ENCODE assay signal across 27 mouse cellular contexts in the genomic region with DNA sequence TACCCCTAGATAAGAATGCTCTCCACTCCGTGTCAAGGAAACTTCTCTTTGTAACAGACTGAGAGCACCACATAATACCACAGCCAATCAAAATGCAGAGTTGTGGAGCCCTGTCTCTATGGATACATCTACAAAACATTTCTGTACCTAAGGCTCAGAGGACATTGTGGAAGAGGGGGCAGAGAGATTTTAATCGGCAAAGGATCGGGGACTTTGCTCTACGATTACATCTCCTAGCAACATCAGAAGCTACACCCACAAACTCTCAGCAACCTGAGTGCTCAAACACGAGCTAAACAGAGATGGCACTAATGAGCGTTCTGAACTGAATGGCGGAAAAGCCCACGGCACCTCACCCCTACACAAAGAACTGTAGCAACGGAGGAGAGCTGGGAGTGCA. TPM values are rescaled to one million over a fixed set of nuclear protein-coding genes. Genes with fewer than 3 reads are reported as not detected.
DNase-seq lines count a peak whose midpoint lies in the region; ATAC-seq and TF ChIP-seq lines count a peak whose summit lies in the region.
"Had no signal": no experiment of that assay in that cellular context is flagged by ENCODE, and none has a peak within 500 bp of the region (broad histone marks: within the 10 kb centered on the region; RNA-seq: fewer than 3 reads in every experiment).

No protein-coding gene starts in this region.

- no peaks in the 10 kb centered on the region for H3K9me3 ChIP-seq in intestine, postnatal 0 days (ENCODE audit: control insufficient read depth)
- no peaks in the 10 kb centered on the region for H3K9me3 ChIP-seq in intestine, embryonic 15.5 days
- H3K9me3 ChIP-seq: embryonic facial prominence, embryonic 10.5 days; forebrain, embryonic 15.5 days; heart, embryonic 10.5 days; heart, embryonic 13.5 days had no signal

- no peaks in the 10 kb centered on the region; the same call in 1 of the 2 replicates for H3K4me1 ChIP-seq in intestine, postnatal 0 days (replicated peaks; ENCODE audit: control insufficient read depth, insufficient read depth, low read length)
- peaks cover 11% of the 10 kb centered on the region for H3K4me1 ChIP-seq in intestine, embryonic 15.5 days (replicated peaks)
- peaks cover 40% of the 10 kb centered on the region for H3K4me1 ChIP-seq in small intestine, adult 2 months (ENCODE audit: control insufficient read depth, insufficient read depth, insufficient read length, low read length)
- H3K4me1 ChIP-seq: embryonic facial prominence, embryonic 13.5 days had no signal

- no peak overlapping the region for H3K4me3 ChIP-seq in intestine, postnatal 0 days (ENCODE audit: low read depth, low read length)
- no peak overlapping the region for H3K4me3 ChIP-seq in intestine, embryonic 15.5 days (replicated peaks)
- no peak overlapping the region for H3K4me3 ChIP-seq in small intestine, adult 2 months (ENCODE audit: low read depth, low read length)
- H3K4me3 ChIP-seq: embryonic facial prominence, embryonic 10.5 days; embryonic facial prominence, embryonic 13.5 days; erythroblast, embryonic 14.5 days; forebrain, embryonic 12.5 days; forebrain, embryonic 15.5 days; heart, embryonic 10.5 days; heart, embryonic 13.5 days; hindbrain, embryonic 13.5 days had no signal

- no peak overlapping the region for H3K9ac ChIP-seq in intestine, postnatal 0 days (ENCODE audit: low read depth, low read length)
- no peak overlapping the region for H3K9ac ChIP-seq in intestine, embryonic 15.5 days
- H3K9ac ChIP-seq: embryonic facial prominence, embryonic 13.5 days; forebrain, embryonic 12.5 days; forebrain, embryonic 15.5 days; heart, embryonic 13.5 days; hindbrain, embryonic 13.5 days had no signal

- DNase-seq in layer of hippocampus, postnatal 10 days (ENCODE audit: low spot score in 2 of 2) = no peak
- DNase-seq in urinary bladder, postnatal 36 days (ENCODE audit: low spot score in 2 of 2) = no peak
- DNase-seq: adrenal gland, adult 2 months; adrenal gland, postnatal 14 days; cerebellum, adult 11-12 months; cerebellum, adult 8-10 months; cerebellum, postnatal 36 days; embryo, embryonic 11 days; gastrocnemius, postnatal 10 days; gastrocnemius, postnatal 36 days; heart, postnatal 14 days; kidney, adult 18-20 months had no signal

- H3K27ac ChIP-seq in intestine, postnatal 0 days (ENCODE audit: low read depth, low read length) = no peak overlapping the region
- no peak overlapping the region for H3K27ac ChIP-seq in intestine, embryonic 15.5 days
- H3K27ac ChIP-seq in small intestine, adult 2 months (ENCODE audit: insufficient read depth, low read depth, low read length) = peak overlapping the region; percentile 84
- H3K27ac ChIP-seq: embryonic facial prominence, embryonic 10.5 days; embryonic facial prominence, embryonic 13.5 days; forebrain, embryonic 12.5 days; forebrain, embryonic 15.5 days; heart, embryonic 10.5 days; heart, embryonic 13.5 days; hindbrain, embryonic 13.5 days had no signal

- no peaks in the 10 kb centered on the region; the same call in 1 of the 2 replicates for H3K36me3 ChIP-seq in intestine, postnatal 0 days (ENCODE audit: control insufficient read depth, insufficient read depth)
- no peaks in the 10 kb centered on the region for H3K36me3 ChIP-seq in intestine, embryonic 15.5 days
- peaks cover 18% of the 10 kb centered on the region for H3K36me3 ChIP-seq in small intestine, adult 2 months (ENCODE audit: control insufficient read depth, insufficient read depth, low read length)
- H3K36me3 ChIP-seq: embryonic facial prominence, embryonic 10.5 days; embryonic facial prominence, embryonic 13.5 days; forebrain, embryonic 12.5 days; forebrain, embryonic 15.5 days; heart, embryonic 10.5 days; heart, embryonic 13.5 days had no signal

- no peaks in the 10 kb centered on the region for H3K27me3 ChIP-seq in intestine, postnatal 0 days (replicated peaks; ENCODE audit: control insufficient read depth, insufficient read depth, low read length)
- no peaks in the 10 kb centered on the region for H3K27me3 ChIP-seq in intestine, embryonic 15.5 days (replicated peaks)
- H3K27me3 ChIP-seq in small intestine, adult 2 months (ENCODE audit: control insufficient read depth, insufficient read depth, low read length) = no peaks in the 10 kb centered on the region
- H3K27me3 ChIP-seq: CH12.LX; embryonic facial prominence, embryonic 13.5 days; forebrain, embryonic 12.5 days; forebrain, embryonic 15.5 days; heart, embryonic 13.5 days; hindbrain, embryonic 13.5 days; Patski had no signal

- H3K4me2 ChIP-seq in intestine, postnatal 0 days (replicated peaks; ENCODE audit: low read depth) = no peak overlapping the region
- no peak overlapping the region for H3K4me2 ChIP-seq in intestine, embryonic 15.5 days (replicated peaks)
- H3K4me2 ChIP-seq: embryonic facial prominence, embryonic 13.5 days; forebrain, embryonic 12.5 days; forebrain, embryonic 15.5 days; heart, embryonic 13.5 days; hindbrain, embryonic 13.5 days had no signal

- 59% methylated on average over 9 of the region's 9 CpGs for WGBS in intestine, postnatal 0 days
- WGBS in intestine, embryonic 15.5 days = 87% methylated on average over 9 of the region's 9 CpGs
- 49% methylated on average over 9 of the region's 9 CpGs for WGBS in small intestine, adult 2 months

- TF ChIP-seq POLR2A in small intestine, adult 2 months (IDR thresholded peaks at IDR 0.05; ENCODE audit: low read depth, low read length) = no peak

- peak; percentile 16; the same call in 1 of the 2 replicates for TF ChIP-seq CTCF in intestine, postnatal 0 days (IDR thresholded peaks at IDR 0.05; ENCODE audit: low read depth)
- no peak for TF ChIP-seq CTCF in small intestine, adult 2 months (IDR thresholded peaks at IDR 0.05; ENCODE audit: extremely low read depth, insufficient read length, insufficient replicate concordance, low read depth, low read length)

- ATAC-seq in intestine, postnatal 0 days = peak; percentile 70
- no peak for ATAC-seq in intestine, embryonic 15.5 days
- ATAC-seq in activated CD4-positive, CD25-positive, alpha-beta regulatory T cell, adult 4 months = peak; percentile 38
- ATAC-seq: forebrain, embryonic 15.5 days; hindbrain, embryonic 16.5 days; Patski had no signal

RNA-seq across cellular contexts. Expression of gene Coro2a, which starts 30.3 kb away (rescaled TPM):
- polyA plus RNA-seq in intestine, postnatal 0 days (2015; fragmentation: Nextera tagmentation; extraction: Ambion mirVana) = 53.0 and 59.7 TPM in 2 replicates
- polyA plus RNA-seq in intestine, embryonic 15.5 days (2015; fragmentation: Nextera tagmentation; extraction: Ambion mirVana) = 66.0 and 68.3 TPM in 2 replicates
- 100 to 1,000 TPM in 1 of 2 experiments, 10 to 100 TPM in 1; 79.7 to 108 TPM for polyA plus RNA-seq in activated CD4-positive, CD25-positive, alpha-beta regulatory T cell, adult 4 months (2017; shearing (Covaris generic))
- 104 and 312 TPM in 2 replicates for polyA plus RNA-seq in small intestine, adult 2 months (2012; rRNA removed)
- 10 to 100 TPM; 35.6 to 37.6 TPM for total RNA-seq in layer of hippocampus, postnatal 10 days (2021)

RNA-seq across cellular contexts. Expression of gene Trim14, which starts 35.8 kb away (rescaled TPM):
- polyA plus RNA-seq in intestine, postnatal 0 days (2015; fragmentation: Nextera tagmentation; extraction: Ambion mirVana) = 14.1 and 15.7 TPM in 2 replicates
- polyA plus RNA-seq in intestine, embryonic 15.5 days (2015; fragmentation: Nextera tagmentation; extraction: Ambion mirVana) = 11.4 and 12.6 TPM in 2 replicates
- polyA plus RNA-seq in activated CD4-positive, CD25-positive, alpha-beta regulatory T cell, adult 4 months (2017; shearing (Covaris generic)) = 10 to 100 TPM; 26.7 to 31.2 TPM
- 24.9 and 58.2 TPM in 2 replicates for polyA plus RNA-seq in small intestine, adult 2 months (2012; rRNA removed)
- under 1 TPM; 0.62 to 0.69 TPM for total RNA-seq in layer of hippocampus, postnatal 10 days (2021)
